Mouse (Mus musculus): ENCODE measurements around the gene Sept3. TPM values are rescaled to one million over a fixed set of nuclear protein-coding genes. Genes with fewer than 3 reads are reported as not detected.

Sept3 gene
- total RNA-seq, 2 experiments from 2014 or later, result 617 to 640 TPM

- peak; percentile 82 to 87 for DNase-seq (ENCODE audit: low spot score in 2 of 2)
Measured at GRCm38 (mm10) chr15:82271201-82271600, 3.5 kb upstream of the Sept3 start.

GRCm38 (mm10) chr15:82272295-82272694 lies 2.4 kb upstream of the Sept3 start:
- DNase-seq (ENCODE audit: low spot score in 2 of 2), result no peak

GRCm38 (mm10) chr15:82274927-82275901 lies 521 bp downstream of the Sept3 start:
- DNase-seq (ENCODE audit: low spot score in 2 of 2), result peak; percentile 80 to 87

- peak in 1 of 2 experiments; percentile 40 for DNase-seq (ENCODE audit: low spot score in 2 of 2)
Measured at GRCm38 (mm10) chr15:82277591-82277990, 2.9 kb downstream of the Sept3 start.

GRCm38 (mm10) chr15:82280638-82281037 lies 5.9 kb downstream of the Sept3 start:
- no peak for DNase-seq (ENCODE audit: low spot score in 2 of 2)

DNA sequence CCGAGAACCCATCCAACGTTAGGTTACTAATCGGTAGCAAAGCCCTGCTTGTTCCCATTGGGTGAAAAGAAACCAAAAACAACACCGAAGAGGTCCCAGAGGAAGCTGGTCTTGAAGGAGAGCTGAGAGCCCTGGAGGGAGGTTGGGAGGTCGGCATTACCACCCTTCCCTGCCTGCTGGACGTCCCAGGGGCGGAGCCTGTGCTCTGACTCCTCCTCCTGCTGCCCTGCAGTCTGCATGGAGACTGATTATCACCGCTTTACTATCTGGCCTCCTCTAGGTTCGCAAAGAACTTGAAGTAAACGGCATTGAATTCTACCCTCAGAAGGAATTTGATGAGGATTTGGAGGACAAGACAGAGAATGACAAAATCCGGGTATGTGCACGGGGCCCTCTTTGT lies 11.5 kb downstream of the Sept3 start:
- DNase-seq (ENCODE audit: low spot score in 2 of 2), result no peak

GRCm38 (mm10) chr15:82290252-82290651 lies 15.6 kb downstream of the Sept3 start:
- DNase-seq (ENCODE audit: low spot score in 2 of 2), result no peak

DNA sequence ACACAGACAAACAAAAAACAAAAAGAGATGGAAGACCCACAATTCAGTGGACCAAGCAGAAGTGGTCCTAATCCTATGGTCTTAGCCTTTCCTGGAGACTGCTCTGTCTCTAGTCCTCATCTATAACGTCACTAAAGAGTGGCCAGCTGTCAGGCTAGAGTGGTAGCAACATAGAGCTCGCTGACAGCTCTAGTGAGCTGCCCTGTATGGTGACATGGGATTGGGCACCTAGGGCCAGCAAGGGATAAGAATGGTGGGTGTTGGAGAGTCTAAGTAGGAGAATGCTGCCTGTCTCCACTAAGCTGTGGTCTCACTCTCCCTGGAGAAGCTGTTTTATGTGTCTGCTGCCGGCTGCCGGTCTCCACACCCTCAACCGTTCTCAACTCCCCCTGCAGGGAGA lies 18.2 kb downstream of the Sept3 start:
- DNase-seq (ENCODE audit: low spot score in 2 of 2), result no peak

- DNase-seq (ENCODE audit: low spot score in 2 of 2), result peak in 1 of 2 experiments; percentile 56
Measured at GRCm38 (mm10) chr15:82293271-82293711, 18.6 kb downstream of the Sept3 start.

GRCm38 (mm10) chr15:82294059-82294458 lies 19.4 kb downstream of the Sept3 start:
- DNase-seq (ENCODE audit: low spot score in 2 of 2), result peak; percentile 66 to 69

DNA sequence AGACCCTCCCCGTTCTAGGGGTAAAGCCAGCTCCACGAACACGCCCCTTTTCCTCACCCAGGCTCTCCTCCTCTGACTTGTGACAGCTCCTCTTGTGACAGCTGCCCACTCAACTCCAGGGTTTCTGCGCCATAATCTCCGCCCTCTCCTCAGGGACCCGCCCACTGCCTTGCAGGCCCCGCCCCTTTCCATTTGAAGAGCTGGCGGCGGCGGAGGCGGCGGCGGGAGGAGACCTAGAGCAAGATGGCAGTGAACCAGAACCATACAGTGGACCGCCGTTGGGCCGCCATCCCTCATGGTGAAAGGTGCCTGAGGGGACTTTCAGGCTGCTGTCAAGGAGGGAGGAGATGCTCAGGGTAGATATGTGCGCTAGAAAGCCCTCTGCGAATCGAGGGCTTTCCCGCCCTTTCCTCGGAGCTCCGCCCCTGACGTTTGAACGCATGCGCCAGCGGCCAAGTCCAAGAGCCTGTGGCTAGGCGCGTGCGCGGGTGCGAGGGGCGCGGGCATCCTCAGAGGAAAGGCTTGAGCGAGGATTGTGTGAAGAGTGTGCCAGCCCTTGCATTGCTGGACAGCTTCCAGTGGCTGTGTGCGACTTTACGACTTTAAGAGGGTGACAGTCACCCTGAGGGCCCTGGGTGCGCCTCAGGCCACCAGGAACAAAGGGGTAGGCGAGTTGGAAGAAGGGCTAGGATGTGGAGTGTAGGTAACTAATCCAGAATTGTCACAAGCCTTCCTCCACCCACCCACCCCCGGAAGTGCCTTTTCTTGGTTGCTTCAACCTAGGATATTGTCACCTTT lies 24.3 kb downstream of the Sept3 start, which contains the start of gene Wbp2nl:
Gene Wbp2nl, plus strand, starts transcription at position 191 of the 798 bp plus-strand sequence.
- DNase-seq (ENCODE audit: low spot score in 2 of 2), result no peak

DNA sequence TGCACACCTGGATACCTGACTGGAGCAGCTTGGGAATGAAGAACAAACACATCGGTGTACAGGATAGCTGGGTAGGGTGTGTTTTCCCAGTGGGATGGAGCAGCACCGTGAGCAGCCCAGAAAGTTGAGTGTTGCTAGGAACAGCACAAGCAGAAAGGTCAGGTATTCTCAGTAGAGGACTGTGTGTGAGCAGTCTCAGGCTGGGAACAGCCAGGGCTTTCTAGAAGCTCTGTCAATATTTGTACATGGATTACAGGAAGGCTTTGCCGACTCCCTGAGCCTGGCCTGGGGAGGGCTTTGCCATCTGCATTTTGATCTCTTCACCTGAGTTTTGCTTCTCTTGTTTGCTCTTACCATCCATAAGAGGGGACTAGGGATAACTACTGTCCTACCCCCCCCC lies 32.4 kb downstream of the Sept3 start:
- DNase-seq (ENCODE audit: low spot score in 2 of 2), result no peak

- no peak for DNase-seq (ENCODE audit: low spot score in 2 of 2)
Measured at GRCm38 (mm10) chr15:82308416-82308815, 33.7 kb downstream of the Sept3 start.

GRCm38 (mm10) chr15:82317839-82318238 lies 43.1 kb downstream of the Sept3 start:
- no peak for DNase-seq (ENCODE audit: low spot score in 2 of 2)

- no peak for DNase-seq (ENCODE audit: low spot score in 2 of 2)
Measured at GRCm38 (mm10) chr15:82319613-82320012, 44.9 kb downstream of the Sept3 start.

DNA sequence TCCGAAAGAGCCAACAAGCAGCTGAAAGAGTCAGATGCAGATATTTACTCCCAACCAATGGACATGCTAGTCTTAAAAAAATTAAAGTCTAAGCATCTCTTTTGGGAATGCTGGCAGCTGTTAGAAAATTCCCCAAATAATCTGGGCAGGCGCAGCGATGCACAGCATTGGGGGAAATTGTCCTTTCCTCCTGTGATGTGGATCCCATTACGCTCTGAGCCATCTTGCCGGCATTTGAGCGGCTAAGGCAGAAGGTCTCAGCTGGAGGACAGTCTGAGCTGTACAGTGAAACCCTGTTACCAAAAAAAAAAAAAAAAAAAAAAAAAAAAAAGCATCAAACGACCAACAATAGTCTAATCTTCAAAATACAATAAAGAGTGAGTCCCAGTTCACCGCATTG lies 47.5 kb downstream of the Sept3 start:
- DNase-seq (ENCODE audit: low spot score in 2 of 2), result no peak

- no peak for DNase-seq (ENCODE audit: low spot score in 2 of 2)
Measured at GRCm38 (mm10) chr15:82325382-82325781, 50.7 kb downstream of the Sept3 start.

DNA sequence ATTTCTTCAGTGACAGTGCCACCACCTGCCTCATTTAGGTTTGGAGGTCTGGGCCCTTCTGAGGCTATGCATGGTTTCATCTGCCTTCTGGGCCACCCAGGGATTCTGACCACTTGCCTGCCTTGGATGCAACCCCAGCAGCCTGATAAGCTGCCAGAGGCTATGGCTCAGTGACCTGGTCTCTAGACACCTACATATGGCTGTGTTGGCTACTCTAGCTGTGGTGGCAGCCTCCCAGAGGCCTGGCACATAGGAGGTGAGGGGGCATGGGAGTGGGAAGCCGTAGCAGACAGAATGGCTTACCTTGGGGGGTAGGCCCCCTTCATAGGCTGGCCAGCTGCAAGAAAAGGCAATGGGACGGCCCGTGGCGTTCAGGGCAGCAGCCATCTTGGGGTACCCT lies 60.5 kb downstream of the Sept3 start:
- DNase-seq (ENCODE audit: low spot score in 2 of 2), result no peak

DNA sequence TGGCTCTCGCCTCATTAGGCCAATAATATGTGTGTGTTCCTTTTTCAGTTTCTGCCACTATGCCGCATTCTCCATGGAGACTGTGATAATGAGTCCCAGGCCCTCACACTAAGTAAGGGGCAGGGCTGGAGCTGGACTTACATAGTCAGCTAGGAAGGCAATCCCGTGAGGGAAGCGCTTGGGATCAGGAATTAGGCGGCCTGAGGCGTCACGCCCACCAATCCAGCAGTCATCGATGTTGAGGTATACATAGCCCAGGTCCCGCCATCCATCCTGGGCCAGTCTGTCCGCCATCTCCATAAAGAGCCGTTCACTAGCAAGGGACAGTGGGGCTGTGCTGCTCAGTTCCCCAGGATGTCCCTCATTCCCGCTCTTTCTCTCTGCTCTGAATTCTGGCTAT lies 61.9 kb downstream of the Sept3 start:
- DNase-seq (ENCODE audit: low spot score in 2 of 2), result no peak

DNA sequence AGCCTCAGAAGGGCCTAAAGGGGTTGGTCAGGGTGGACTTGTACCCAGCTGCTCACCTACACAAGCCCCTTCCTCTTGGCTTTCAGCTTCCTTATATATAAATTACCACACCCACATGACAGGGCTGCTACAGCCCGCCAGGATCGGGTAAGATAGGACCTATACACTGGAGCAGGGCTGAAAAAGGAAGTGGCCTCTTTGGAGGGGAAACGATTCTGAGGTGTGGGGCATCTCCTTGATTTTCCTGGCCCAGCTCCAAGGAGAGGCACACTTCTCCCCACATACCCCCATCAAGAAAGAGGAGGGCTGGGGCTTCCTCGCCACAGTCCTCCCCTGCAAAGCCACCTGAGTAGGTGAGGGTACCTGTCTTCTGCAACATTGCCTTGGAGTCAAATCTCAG lies 63.2 kb downstream of the Sept3 start:
- no peak for DNase-seq (ENCODE audit: low spot score in 2 of 2)

DNA sequence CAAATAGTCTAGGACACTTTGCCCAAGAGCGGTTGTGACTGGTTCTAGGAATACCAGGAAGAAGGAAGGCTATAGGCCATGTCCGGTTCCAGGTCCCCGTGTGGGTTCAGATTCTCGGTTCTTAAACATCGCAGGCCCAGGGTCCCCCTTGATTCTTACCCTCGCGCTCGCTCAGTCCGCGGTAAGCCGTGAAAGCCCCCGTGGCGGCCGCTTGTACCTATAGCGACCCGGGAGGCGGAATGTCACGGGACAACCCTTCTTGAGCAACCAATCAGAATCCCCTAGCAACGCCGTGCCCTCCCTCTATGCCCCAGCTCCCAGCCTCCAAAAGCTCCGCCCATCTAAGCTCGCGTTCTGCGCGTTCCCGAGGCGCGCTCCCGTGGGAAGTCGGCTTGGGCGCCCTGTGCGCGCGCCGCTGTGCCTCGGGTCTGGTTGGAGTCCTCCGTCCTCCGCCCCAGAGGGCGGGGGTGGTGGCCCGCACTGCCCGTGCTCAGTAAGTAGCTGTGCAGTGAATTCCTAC lies 64.0 kb downstream of the Sept3 start, which contains the start of the genes Naga, Pheta2 and Smdt1:
Gene Naga, minus strand, starts transcription at position 333 of the 520 bp plus-strand sequence.
Gene Pheta2, plus strand, starts transcription at position 350 of the 520 bp plus-strand sequence.
Gene Smdt1, plus strand, starts transcription at position 367 of the 520 bp plus-strand sequence.
- DNase-seq (ENCODE audit: low spot score in 2 of 2), result peak; percentile 95 to 97

All from layer of hippocampus, postnatal 10 days (tissue).